Mouse (Mus musculus) bone marrow, adult 2 months (tissue): Measurements from ENCODE around the gene Plcb4.

Experiments used
- CTCF ChIP-seq: fragments of 200-500 bp; IDR thresholded peaks from 2 replicates; pipeline ENCODE4 v1.5.1; 2011; ENCODE audit warnings: low read length, control low read depth; ENCODE audit not compliant: control insufficient read depth, insufficient read depth
- POLR2A ChIP-seq: fragments of 200-500 bp; IDR thresholded peaks from 2 replicates; pipeline ENCODE4 v1.6.1; 2011; ENCODE audit warnings: low read depth, mild to moderate bottlenecking, control low read depth, low read length, borderline replicate concordance; ENCODE audit not compliant: control insufficient read depth

DNA sequence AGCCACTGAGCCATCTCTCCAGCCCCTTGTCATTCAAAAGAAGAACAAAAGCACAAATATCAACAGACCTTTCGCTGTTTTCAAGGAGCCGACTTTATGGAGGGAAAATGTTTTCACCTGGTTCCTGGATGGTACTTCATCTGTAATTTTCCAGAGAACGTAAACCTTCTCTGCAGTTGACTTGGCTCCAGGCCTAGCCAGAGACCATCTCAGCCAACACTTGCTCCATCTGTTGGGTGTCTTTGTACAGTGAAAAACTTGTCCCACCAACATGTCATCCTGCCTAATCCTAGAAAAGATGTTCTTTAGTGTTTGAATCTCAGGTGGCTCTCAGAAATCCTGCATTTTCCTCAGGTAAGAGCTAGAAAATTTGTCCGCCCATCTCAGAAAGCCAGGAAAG lies 6.4 kb upstream of the Plcb4 start:
- TF ChIP-seq POLR2A (no peak), CTCF (no peak)
